24 mouse cellular contexts compared by ENCODE assay signal in genomic region chr17:6865580-6865979, GRCm38 (mm10).
DNase-seq lines count a peak whose midpoint lies in the region; ATAC-seq and TF ChIP-seq lines count a peak whose summit lies in the region.
"Had no signal": no experiment of that assay in that cellular context is flagged by ENCODE, and none has a peak within 500 bp of the region (broad histone marks: within the 10 kb centered on the region; RNA-seq: fewer than 3 reads in every experiment).

No protein-coding gene starts in this region.

- H3K4me2 ChIP-seq in limb, embryonic 13.5 days (replicated peaks) = peak overlapping the region; percentile 37; the same call in 1 of the 2 replicates
- no peak overlapping the region for H3K4me2 ChIP-seq in intestine, postnatal 0 days (replicated peaks; ENCODE audit: low read depth)
- H3K4me2 ChIP-seq: embryonic facial prominence, embryonic 13.5 days; intestine, embryonic 15.5 days; liver, embryonic 13.5 days; lung, embryonic 15.5 days had no signal

- 61% methylated on average over 5 of the region's 5 CpGs for WGBS in heart, adult 2 months
- 75% methylated on average over 5 of the region's 5 CpGs for WGBS in kidney, adult 2 months
- 19% methylated on average over 5 of the region's 5 CpGs for WGBS in limb, embryonic 13.5 days
- WGBS in intestine, postnatal 0 days = 63% methylated on average over 5 of the region's 5 CpGs

- TF ChIP-seq POLR2A in heart, adult 2 months (IDR thresholded peaks at IDR 0.05; ENCODE audit: insufficient read depth, low read depth, low read length) = no peak
- no peak for TF ChIP-seq POLR2A in kidney, adult 2 months (IDR thresholded peaks at IDR 0.05; ENCODE audit: low read depth, low read length)

- TF ChIP-seq EP300 in heart, adult 2 months (IDR thresholded peaks at IDR 0.05; ENCODE audit: insufficient read depth, low read depth, low read length) = no peak

- intact Hi-C loops in heart, adult 2 months (cut with DNase I) = no loop called here

- H3K9ac ChIP-seq in heart, adult 2 months (ENCODE audit: low read depth, low read length) = no peak overlapping the region
- no peak overlapping the region for H3K9ac ChIP-seq in limb, embryonic 13.5 days
- H3K9ac ChIP-seq in intestine, postnatal 0 days (ENCODE audit: low read depth, low read length) = no peak overlapping the region
- H3K9ac ChIP-seq: embryonic facial prominence, embryonic 13.5 days; intestine, embryonic 15.5 days; liver, embryonic 13.5 days; lung, embryonic 15.5 days had no signal

- H3K4me1 ChIP-seq in heart, adult 2 months (ENCODE audit: control insufficient read depth, insufficient read depth, low read length) = no peaks in the 10 kb centered on the region
- H3K4me1 ChIP-seq in kidney, adult 2 months (ENCODE audit: control insufficient read depth, insufficient read depth, low read length) = peaks cover 16% of the 10 kb centered on the region; the same call in 1 of the 2 replicates
- peaks cover 66% of the 10 kb centered on the region for H3K4me1 ChIP-seq in limb, embryonic 13.5 days
- H3K4me1 ChIP-seq in intestine, postnatal 0 days (replicated peaks; ENCODE audit: control insufficient read depth, insufficient read depth, low read length) = peaks cover 19% of the 10 kb centered on the region; the same call in 1 of the 2 replicates

- peak; percentile 95 for DNase-seq in heart, adult 11 months
- no peak for DNase-seq in heart, adult 2 months
- DNase-seq in kidney, postnatal 14 days = peak; percentile 19
- DNase-seq in kidney, adult 2 months = no peak
- DNase-seq in lung, postnatal 10 days = peak; percentile 40
- no peak for DNase-seq in lung, adult 18-20 months
- DNase-seq: adrenal gland, postnatal 14 days; cerebellum, adult 2 months; cerebellum, postnatal 25 days; embryo, embryonic 11 days; gastrocnemius, adult 2 months; left cerebral cortex, postnatal 4 days; liver, embryonic 13.5 days; thymus, adult 2 months; thymus, postnatal 4 days had no signal

- H3K79me2 ChIP-seq in heart, adult 2 months (replicated peaks; ENCODE audit: control insufficient read depth, insufficient read depth, low read length) = no peaks in the 10 kb centered on the region

- no peak overlapping the region for H3K27ac ChIP-seq in heart, adult 2 months
- no peak overlapping the region for H3K27ac ChIP-seq in kidney, adult 2 months (ENCODE audit: insufficient read depth, low read depth, low read length)
- H3K27ac ChIP-seq in limb, embryonic 13.5 days = no peak overlapping the region; the same call in 1 of the 2 replicates
- no peak overlapping the region for H3K27ac ChIP-seq in intestine, postnatal 0 days (ENCODE audit: low read depth, low read length)
- H3K27ac ChIP-seq: embryonic facial prominence, embryonic 13.5 days; gastrocnemius, adult 2 months; hindbrain, embryonic 10.5 days; intestine, embryonic 15.5 days; liver, embryonic 13.5 days; lung, embryonic 15.5 days had no signal

- H3K4me3 ChIP-seq in heart, adult 2 months = no peak overlapping the region
- H3K4me3 ChIP-seq in kidney, adult 2 months (ENCODE audit: insufficient read depth, low read depth, low read length) = no peak overlapping the region
- H3K4me3 ChIP-seq in limb, embryonic 13.5 days = no peak overlapping the region
- no peak overlapping the region for H3K4me3 ChIP-seq in intestine, postnatal 0 days (ENCODE audit: low read depth, low read length)
- H3K4me3 ChIP-seq: embryonic facial prominence, embryonic 13.5 days; gastrocnemius, adult 2 months; hindbrain, embryonic 10.5 days; intestine, embryonic 15.5 days; liver, embryonic 13.5 days; lung, embryonic 15.5 days; megakaryocyte, embryonic 14.5 days had no signal

- H3K27me3 ChIP-seq in heart, adult 2 months (ENCODE audit: control insufficient read depth, insufficient read depth, low read length) = no peaks in the 10 kb centered on the region
- H3K27me3 ChIP-seq in kidney, adult 2 months (replicated peaks; ENCODE audit: control insufficient read depth, insufficient read depth, low read length) = no peaks in the 10 kb centered on the region
- peaks cover 21% of the 10 kb centered on the region for H3K27me3 ChIP-seq in limb, embryonic 13.5 days
- H3K27me3 ChIP-seq in intestine, postnatal 0 days (replicated peaks; ENCODE audit: control insufficient read depth, insufficient read depth, low read length) = no peaks in the 10 kb centered on the region
- H3K27me3 ChIP-seq: intestine, embryonic 15.5 days; lung, embryonic 15.5 days had no signal

- no peak for TF ChIP-seq CTCF in heart, adult 2 months (IDR thresholded peaks at IDR 0.05)
- TF ChIP-seq CTCF in kidney, adult 2 months (conservative IDR thresholded peaks at IDR 0.05; ENCODE audit: insufficient read depth, insufficient read length, low read depth, low read length) = no peak
- TF ChIP-seq CTCF in intestine, postnatal 0 days (IDR thresholded peaks at IDR 0.05; ENCODE audit: low read depth) = no peak

- no peak for ATAC-seq in limb, embryonic 13.5 days (ENCODE audit: low FRiP score, low read depth)
- ATAC-seq in intestine, postnatal 0 days = no peak
- ATAC-seq: forebrain, embryonic 14.5 days; hindbrain, embryonic 16.5 days; intestine, embryonic 15.5 days had no signal

- H3K9me3 ChIP-seq in limb, embryonic 13.5 days = no peaks in the 10 kb centered on the region
- no peaks in the 10 kb centered on the region for H3K9me3 ChIP-seq in intestine, postnatal 0 days (ENCODE audit: control insufficient read depth)
- H3K9me3 ChIP-seq: embryonic facial prominence, embryonic 13.5 days; hindbrain, embryonic 10.5 days; intestine, embryonic 15.5 days; liver, embryonic 13.5 days; lung, embryonic 15.5 days; megakaryocyte, embryonic 14.5 days had no signal

- no peaks in the 10 kb centered on the region for H3K36me3 ChIP-seq in heart, adult 2 months (ENCODE audit: control insufficient read depth, insufficient read depth, low read length)
- H3K36me3 ChIP-seq in kidney, adult 2 months (ENCODE audit: control insufficient read depth, insufficient read depth, low read length) = no peaks in the 10 kb centered on the region
- H3K36me3 ChIP-seq in limb, embryonic 13.5 days = no peaks in the 10 kb centered on the region
- H3K36me3 ChIP-seq in intestine, postnatal 0 days (ENCODE audit: control insufficient read depth, insufficient read depth) = no peaks in the 10 kb centered on the region
- H3K36me3 ChIP-seq: embryonic facial prominence, embryonic 13.5 days; hindbrain, embryonic 10.5 days; intestine, embryonic 15.5 days; liver, embryonic 13.5 days; lung, embryonic 15.5 days had no signal

Comparison
In these comparisons a context has a peak if more than half of its experiments do, and no peak if none do; other contexts are left out.
1. DNase-seq: peak in heart, adult 11 months (single experiment), kidney, postnatal 14 days (single experiment) and lung, postnatal 10 days (single experiment); none in heart, adult 2 months (0 of 2), kidney, adult 2 months (single experiment) and lung, adult 18-20 months (0 of 2).